Mouse (Mus musculus) ES-Bruce4 (cell line): ENCODE measurements around the gene Sh3bp5. TPM values are rescaled to one million over a fixed set of nuclear protein-coding genes. Genes with fewer than 3 reads are reported as not detected.

ENCODE experiments used
- H3K27ac ChIP-seq: 2 replicates; pipeline ENCODE4 v1.5.1; 2012; ENCODE audit warnings: low read length, inconsistent platforms; ENCODE audit not compliant: insufficient read depth
- H3K27me3 ChIP-seq: 2 replicates; pipeline ENCODE4 v1.6.1; 2012; ENCODE audit warnings: mild to moderate bottlenecking, low read length, inconsistent platforms; ENCODE audit not compliant: control insufficient read depth, poor library complexity, insufficient read depth, severe bottlenecking
- H3K36me3 ChIP-seq: 2 replicates; pipeline ENCODE4 v1.6.1; 2012; ENCODE audit warnings: inconsistent platforms, mild to moderate bottlenecking, low read length, moderate library complexity; ENCODE audit not compliant: control insufficient read depth, poor library complexity, insufficient read depth, severe bottlenecking
- H3K4me1 ChIP-seq: one replicate; pipeline ENCODE4 v1.8.1; 2011; ENCODE audit warnings: low read length; ENCODE audit not compliant: control insufficient read depth, insufficient read depth
- H3K4me3 ChIP-seq: 2 replicates; pipeline ENCODE4 v1.5.1; 2011; ENCODE audit warnings: low read depth, mild to moderate bottlenecking, low read length
- H3K9ac ChIP-seq: 2 replicates; pipeline ENCODE4 v1.6.1; 2012; ENCODE audit warnings: low read depth, mild to moderate bottlenecking, inconsistent platforms; ENCODE audit not compliant: poor library complexity, severe bottlenecking
- H3K9me3 ChIP-seq: replicated peaks from 2 replicates; pipeline ENCODE4 v1.6.1; 2012; ENCODE audit warnings: mild to moderate bottlenecking, low read length, inconsistent platforms; ENCODE audit not compliant: control insufficient read depth, poor library complexity, insufficient read depth, severe bottlenecking
- CTCF ChIP-seq: IDR thresholded peaks from one replicate; pipeline ENCODE4 v1.8.1; 2011; ENCODE audit warnings: low read depth, low read length
- EP300 ChIP-seq: IDR thresholded peaks from 2 replicates; pipeline ENCODE4 v1.6.1; 2011; ENCODE audit warnings: low read depth, low read length; ENCODE audit not compliant: insufficient read depth
- POLR2A ChIP-seq: IDR thresholded peaks from one replicate; pipeline ENCODE4 v1.8.1; 2011; ENCODE audit warnings: low read length; ENCODE audit not compliant: insufficient read depth
- polyA plus RNA-seq: library from polyadenylated mRNA; stranded (reverse); fragments of >200 nt; gene quantifications from 2 replicates; pipeline ENCODE4 v1.2.4, GENCODE M21; 2011; ENCODE audit warnings: low read depth; ENCODE audit not compliant: missing spikeins, insufficient read depth, insufficient read length

Gene Sh3bp5
- polyA plus RNA-seq: 8.6 TPM in 2 replicates

- peak within 1 kb of the TSS; percentile 82 for H3K4me3 ChIP-seq
- no peaks in the 10 kb centered on the region for H3K9me3 ChIP-seq
- no peaks in the 10 kb centered on the region for H3K36me3 ChIP-seq
- no peaks in the 10 kb centered on the region for H3K27me3 ChIP-seq
- H3K4me1 ChIP-seq: no peaks in the 10 kb centered on the region
- H3K27ac ChIP-seq: no peak within 1 kb of the TSS
- no peak for TF ChIP-seq EP300
- TF ChIP-seq CTCF: peak; percentile 71
- H3K9ac ChIP-seq: peak within 1 kb of the TSS; percentile 55
Observed at GRCm38 (mm10) chr14:31435930-31436693, at the start of gene Sh3bp5. Sh3bp5 (minus strand) TSS chr14:31436078.

GRCm38 (mm10) chr14:31482417-31482816, 46.5 kb upstream of the Sh3bp5 start:
- no peaks in the 10 kb centered on the region for H3K4me1 ChIP-seq
- no peak overlapping the region for H3K9ac ChIP-seq
- no peaks in the 10 kb centered on the region for H3K9me3 ChIP-seq
- peaks cover 65% of the 10 kb centered on the region for H3K36me3 ChIP-seq
- no peaks in the 10 kb centered on the region for H3K27me3 ChIP-seq
- TF ChIP-seq EP300 (no peak), CTCF (no peak), POLR2A (no peak)
- no peak overlapping the region for H3K27ac ChIP-seq
- H3K4me3 ChIP-seq: no peak overlapping the region

GRCm38 (mm10) chr14:31473297-31473696, 37.4 kb upstream of the Sh3bp5 start:
- peak; percentile 53 for TF ChIP-seq CTCF
- no peak for TF ChIP-seq POLR2A
- TF ChIP-seq EP300: no peak
- Histone ChIP-seq H3K36me3 (no peaks in the 10 kb centered on the region), H3K9me3 (no peaks in the 10 kb centered on the region), H3K9ac (no peak overlapping the region), H3K4me3 (no peak overlapping the region), H3K27me3 (no peaks in the 10 kb centered on the region), H3K4me1 (no peaks in the 10 kb centered on the region), H3K27ac (no peak overlapping the region)

- H3K36me3 ChIP-seq: no peaks in the 10 kb centered on the region
- no peaks in the 10 kb centered on the region for H3K27me3 ChIP-seq
- no peak overlapping the region for H3K9ac ChIP-seq
- H3K9me3 ChIP-seq: no peaks in the 10 kb centered on the region
- H3K27ac ChIP-seq: no peak overlapping the region
- TF ChIP-seq CTCF: no peak
- no peak for TF ChIP-seq EP300
- TF ChIP-seq POLR2A: no peak
- no peaks in the 10 kb centered on the region for H3K4me1 ChIP-seq
- no peak overlapping the region for H3K4me3 ChIP-seq
Observed at GRCm38 (mm10) chr14:31472451-31473061, 36.7 kb upstream of the Sh3bp5 start.

- no peaks in the 10 kb centered on the region for H3K9me3 ChIP-seq
- H3K27ac ChIP-seq: no peak overlapping the region
- H3K4me1 ChIP-seq: no peaks in the 10 kb centered on the region
- H3K27me3 ChIP-seq: no peaks in the 10 kb centered on the region
- no peak overlapping the region for H3K4me3 ChIP-seq
- H3K36me3 ChIP-seq: no peaks in the 10 kb centered on the region
- no peak overlapping the region for H3K9ac ChIP-seq
- TF ChIP-seq POLR2A: no peak
- TF ChIP-seq EP300: no peak
- peak; percentile 18 for TF ChIP-seq CTCF
Observed at GRCm38 (mm10) chr14:31469711-31470110, 33.8 kb upstream of the Sh3bp5 start.

GRCm38 (mm10) chr14:31464176-31464575, 28.3 kb upstream of the Sh3bp5 start:
- Histone ChIP-seq H3K36me3 (no peaks in the 10 kb centered on the region), H3K4me3 (no peak overlapping the region), H3K4me1 (no peaks in the 10 kb centered on the region), H3K9ac (no peak overlapping the region), H3K27ac (no peak overlapping the region), H3K27me3 (no peaks in the 10 kb centered on the region), H3K9me3 (no peaks in the 10 kb centered on the region)
- TF ChIP-seq CTCF (no peak), POLR2A (no peak), EP300 (no peak)
